Mouse (Mus musculus): ENCODE results near the gene Gba. TPM values are rescaled to one million over a fixed set of nuclear protein-coding genes. Genes with fewer than 3 reads are reported as not detected.

The Gba gene
- total and polyA plus RNA-seq, 2 experiments: 24.1 to 36.6 TPM

GRCm38 (mm10) chr3:89179056-89179455, 23.7 kb upstream of the Gba start:
- Histone ChIP-seq H3K36me3 (ENCODE audit: control insufficient read depth, insufficient read depth, low read length) (peaks cover 19% of the 10 kb centered on the region), H3K27me3 (ENCODE audit: control insufficient read depth, insufficient read depth, low read length) (no peaks in the 10 kb centered on the region), H3K79me2 (ENCODE audit: control insufficient read depth, insufficient read depth, low read length) (no peaks in the 10 kb centered on the region), H3K4me1 (ENCODE audit: control insufficient read depth, insufficient read depth, low read length) (peaks cover 4% of the 10 kb centered on the region), H3K4me3 (ENCODE audit: insufficient read depth, low read depth, low read length) (no peak overlapping the region), H3K27ac (replicated peaks; ENCODE audit: insufficient read depth, low read depth, low read length) (no peak overlapping the region), H3K9ac (ENCODE audit: low read depth, low read length) (no peak overlapping the region)
- 93% methylated on average over 11 of the region's 11 CpGs for WGBS
- TF ChIP-seq POLR2A (IDR thresholded peaks at IDR 0.05; ENCODE audit: extremely low read depth, insufficient read depth, low read length) (no peak), CTCF (IDR thresholded peaks at IDR 0.05; ENCODE audit: low read depth, low read length) (no peak)
- DNase-seq (ENCODE audit: extremely low read depth, low read depth, low spot score): no peak

GRCm38 (mm10) chr3:89181749-89182500, 20.8 kb upstream of the Gba start:
- DNase-seq (ENCODE audit: extremely low read depth, low read depth, low spot score): no peak
- Histone ChIP-seq H3K27me3 (ENCODE audit: control insufficient read depth, insufficient read depth, low read length) (no peaks in the 10 kb centered on the region), H3K4me3 (ENCODE audit: insufficient read depth, low read depth, low read length) (no peak overlapping the region), H3K27ac (replicated peaks; ENCODE audit: insufficient read depth, low read depth, low read length) (no peak overlapping the region), H3K79me2 (ENCODE audit: control insufficient read depth, insufficient read depth, low read length) (no peaks in the 10 kb centered on the region), H3K9ac (ENCODE audit: low read depth, low read length) (no peak overlapping the region), H3K36me3 (ENCODE audit: control insufficient read depth, insufficient read depth, low read length) (peaks cover 8% of the 10 kb centered on the region; the same call in 1 of the 2 replicates), H3K4me1 (ENCODE audit: control insufficient read depth, insufficient read depth, low read length) (peaks cover 4% of the 10 kb centered on the region)
- TF ChIP-seq CTCF (IDR thresholded peaks at IDR 0.05; ENCODE audit: low read depth, low read length) (no peak), POLR2A (IDR thresholded peaks at IDR 0.05; ENCODE audit: extremely low read depth, insufficient read depth, low read length) (no peak)
- 95% methylated on average over 27 of the region's 27 CpGs for WGBS

- H3K36me3 ChIP-seq (ENCODE audit: control insufficient read depth, insufficient read depth, low read length): peaks cover 8% of the 10 kb centered on the region; the same call in 1 of the 2 replicates
- 60% methylated on average over 7 of the region's 7 CpGs for WGBS
- H3K9ac ChIP-seq (ENCODE audit: low read depth, low read length): no peak overlapping the region
- TF ChIP-seq CTCF (IDR thresholded peaks at IDR 0.05; ENCODE audit: low read depth, low read length): no peak
- TF ChIP-seq POLR2A (IDR thresholded peaks at IDR 0.05; ENCODE audit: extremely low read depth, insufficient read depth, low read length): no peak
- no peaks in the 10 kb centered on the region for H3K27me3 ChIP-seq (ENCODE audit: control insufficient read depth, insufficient read depth, low read length)
- H3K4me3 ChIP-seq (ENCODE audit: insufficient read depth, low read depth, low read length): no peak overlapping the region
- no peak overlapping the region for H3K27ac ChIP-seq (replicated peaks; ENCODE audit: insufficient read depth, low read depth, low read length)
- peaks cover 4% of the 10 kb centered on the region for H3K4me1 ChIP-seq (ENCODE audit: control insufficient read depth, insufficient read depth, low read length)
- DNase-seq (ENCODE audit: extremely low read depth, low read depth, low spot score): no peak
- H3K79me2 ChIP-seq (ENCODE audit: control insufficient read depth, insufficient read depth, low read length): no peaks in the 10 kb centered on the region
These were observed 20.1 kb upstream of the Gba start for GRCm38 (mm10) chr3:89182531-89183057.

DNA sequence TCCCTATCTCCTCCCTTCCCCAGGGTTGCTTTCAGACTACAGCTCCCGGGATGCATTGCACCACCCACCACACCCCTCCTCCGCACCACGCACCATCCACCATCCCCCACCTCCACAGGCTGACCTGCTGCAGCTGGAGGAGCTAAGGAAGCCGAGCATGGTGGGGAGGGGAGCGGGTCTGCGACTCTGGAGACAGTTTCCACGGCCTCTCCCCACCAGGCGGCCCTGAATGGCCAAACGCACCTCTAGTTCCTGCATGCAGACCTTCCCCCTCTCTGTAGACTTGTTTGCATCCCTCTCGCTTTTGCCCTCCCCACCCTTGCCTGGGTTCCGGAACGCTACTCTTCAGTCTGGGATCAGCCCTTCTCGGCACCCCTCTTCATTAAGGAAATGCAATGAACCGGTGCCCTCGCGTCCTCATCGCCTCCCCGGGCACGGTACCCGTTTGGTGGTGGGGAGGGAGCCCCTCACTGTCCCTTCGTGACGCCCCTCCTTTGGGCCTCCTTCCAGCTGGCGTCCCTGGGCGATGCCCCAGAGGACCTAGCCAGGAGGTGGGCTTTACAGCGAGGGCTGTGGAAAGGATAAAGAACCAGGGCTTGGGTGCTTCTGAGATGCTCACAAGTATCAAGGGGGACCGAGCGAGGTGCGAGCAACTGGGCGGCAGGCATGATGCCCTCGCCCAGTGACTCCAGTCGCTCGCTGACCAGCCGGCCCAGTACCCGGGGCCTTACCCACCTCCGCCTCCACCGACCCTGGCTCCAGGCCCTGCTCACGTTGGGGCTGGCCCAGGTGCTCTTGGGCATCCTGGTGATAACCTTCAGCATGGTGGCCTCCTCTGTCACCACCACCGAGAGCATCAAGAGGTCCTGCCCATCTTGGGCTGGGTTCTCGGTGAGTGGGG, 19.4 kb upstream of the Gba start, which contains the start of gene Fam189b:
TSS of gene Fam189b (plus strand) at position 86 of the 901 bp plus-strand sequence.
- 29% methylated on average over 39 of the region's 39 CpGs for WGBS
- Histone ChIP-seq H3K27ac (replicated peaks; ENCODE audit: insufficient read depth, low read depth, low read length) (no peak within 1 kb of the TSS), H3K4me1 (ENCODE audit: control insufficient read depth, insufficient read depth, low read length) (peaks cover under 1% of the 10 kb centered on the region), H3K79me2 (ENCODE audit: control insufficient read depth, insufficient read depth, low read length) (no peaks in the 10 kb centered on the region), H3K4me3 (ENCODE audit: insufficient read depth, low read depth, low read length) (peak within 1 kb of the TSS; percentile 72), H3K27me3 (ENCODE audit: control insufficient read depth, insufficient read depth, low read length) (no peaks in the 10 kb centered on the region), H3K36me3 (ENCODE audit: control insufficient read depth, insufficient read depth, low read length) (peaks cover 8% of the 10 kb centered on the region; the same call in 1 of the 2 replicates), H3K9ac (ENCODE audit: low read depth, low read length) (peak within 1 kb of the TSS; percentile 48)
- no peak for TF ChIP-seq CTCF (IDR thresholded peaks at IDR 0.05; ENCODE audit: low read depth, low read length)
- TF ChIP-seq POLR2A (IDR thresholded peaks at IDR 0.05; ENCODE audit: extremely low read depth, insufficient read depth, low read length): no peak
- peak; percentile 43 for DNase-seq (ENCODE audit: extremely low read depth, low read depth, low spot score)

GRCm38 (mm10) chr3:89183959-89184315, 18.8 kb upstream of the Gba start:
- Histone ChIP-seq H3K36me3 (ENCODE audit: control insufficient read depth, insufficient read depth, low read length) (peaks cover 8% of the 10 kb centered on the region; the same call in 1 of the 2 replicates), H3K27me3 (ENCODE audit: control insufficient read depth, insufficient read depth, low read length) (no peaks in the 10 kb centered on the region), H3K4me1 (ENCODE audit: control insufficient read depth, insufficient read depth, low read length) (no peaks in the 10 kb centered on the region), H3K27ac (replicated peaks; ENCODE audit: insufficient read depth, low read depth, low read length) (no peak overlapping the region), H3K4me3 (ENCODE audit: insufficient read depth, low read depth, low read length) (no peak overlapping the region), H3K9ac (ENCODE audit: low read depth, low read length) (no peak overlapping the region), H3K79me2 (ENCODE audit: control insufficient read depth, insufficient read depth, low read length) (no peaks in the 10 kb centered on the region)
- DNase-seq (ENCODE audit: extremely low read depth, low read depth, low spot score): no peak
- no peak for TF ChIP-seq CTCF (IDR thresholded peaks at IDR 0.05; ENCODE audit: low read depth, low read length)
- TF ChIP-seq POLR2A (IDR thresholded peaks at IDR 0.05; ENCODE audit: extremely low read depth, insufficient read depth, low read length): no peak
- 85% methylated on average over 6 of the region's 6 CpGs for WGBS
